Mouse (Mus musculus) liver, postnatal 0 days (tissue): ENCODE measurements around the gene Alg14. TPM values are rescaled to one million over a fixed set of nuclear protein-coding genes. Genes with fewer than 3 reads are reported as not detected.

ENCODE experiments used
- ATAC-seq: fragments of 200-750 bp; cut with Nextera tagmentation; 2 replicates; pipeline ENCODE4 v1.8.0; 2017; ENCODE audit warnings: mild to moderate bottlenecking, moderate library complexity
- DNase-seq: peaks from one replicate; pipeline ENCODE4 v3.0.0-alpha.2; 2016
- H3K27ac ChIP-seq: fragments of 300-500 bp; sonication (generic); 2 replicates; pipeline ENCODE4 v1.5.1; 2014; ENCODE audit warnings: antibody characterized with exemption, moderate library complexity, mild to moderate bottlenecking, low read depth
- H3K27me3 ChIP-seq: fragments of 300-500 bp; sonication (generic); 2 replicates; pipeline ENCODE4 v1.6.1; 2014; ENCODE audit warnings: low read length, control low read depth, mixed read lengths; ENCODE audit not compliant: insufficient read depth
- H3K36me3 ChIP-seq: fragments of 300-500 bp; sonication (generic); replicated peaks from 2 replicates; pipeline ENCODE4 v1.6.1; 2014; ENCODE audit warnings: mild to moderate bottlenecking, control low read depth, low read length, moderate library complexity, mixed read lengths; ENCODE audit not compliant: insufficient read depth
- H3K4me1 ChIP-seq: fragments of 300-500 bp; sonication (generic); 2 replicates; pipeline ENCODE4 v1.6.1; 2014; ENCODE audit warnings: antibody characterized with exemption, mild to moderate bottlenecking, control low read depth; ENCODE audit not compliant: insufficient read depth
- H3K4me2 ChIP-seq: fragments of 300-500 bp; sonication (generic); 2 replicates; pipeline ENCODE4 v1.6.1; 2014; ENCODE audit warnings: low read depth, mild to moderate bottlenecking, low read length, moderate library complexity, mixed read lengths
- H3K4me3 ChIP-seq: fragments of 300-500 bp; sonication (generic); 2 replicates; pipeline ENCODE4 v1.5.1; 2014; ENCODE audit warnings: low read depth, low read length
- H3K9ac ChIP-seq: fragments of 300-500 bp; sonication (generic); replicated peaks from 2 replicates; pipeline ENCODE4 v1.6.1; 2014; ENCODE audit warnings: mild to moderate bottlenecking, moderate library complexity
- H3K9me3 ChIP-seq: fragments of 300-500 bp; sonication (generic); 2 replicates; pipeline ENCODE4 v1.6.1; 2016; ENCODE audit warnings: mild to moderate bottlenecking, control low read depth, low read length, mixed read lengths
- CTCF ChIP-seq: sonication (generic); IDR thresholded peaks from 2 replicates; pipeline ENCODE4 v1.5.1; 2016; ENCODE audit warnings: antibody characterized with exemption, low read depth
- EP300 ChIP-seq: IDR thresholded peaks from 2 replicates; pipeline ENCODE4 v1.6.1; 2016; ENCODE audit warnings: antibody characterized with exemption, low read depth, mild to moderate bottlenecking
- WGBS: fragments of 180-500 bp; shearing (Covaris S2); extraction: QIAGEN DNeasy Blood & Tissue Kit; methylation state at CpG from one replicate; pipeline ENCODE4 v1.1.7; 2014; ENCODE audit not compliant: insufficient replicate concordance; 5-methylcytosine and 5-hydroxymethylcytosine counted together
- polyA plus RNA-seq: library from polyadenylated mRNA; unstranded; fragments of >200 nt; fragmentation: Nextera tagmentation; extraction: Ambion mirVana; gene quantifications from 2 replicates; pipeline ENCODE4 v1.2.1, GENCODE M21; 2015

The Alg14 gene
- polyA plus RNA-seq, 1 experiment from 2014 or later: 20.1 TPM

GRCm38 (mm10) chr3:121261939-121262520, 29.5 kb upstream of the Alg14 start:
- peak overlapping the region; percentile 98 for H3K27ac ChIP-seq
- no peaks in the 10 kb centered on the region for H3K9me3 ChIP-seq
- peak overlapping the region; percentile 95 for H3K9ac ChIP-seq
- WGBS: 7% methylated on average over 21 of the region's 21 CpGs
- H3K27me3 ChIP-seq: 0 out of 2 replicates have a peak, but pooled peaks cover 6% of the 10 kb centered on the region
- ATAC-seq (no peak), DNase-seq (no peak)
- H3K4me3 ChIP-seq: peak overlapping the region; percentile 91
- H3K4me1 ChIP-seq: peaks cover 48% of the 10 kb centered on the region
- no peaks in the 10 kb centered on the region for H3K36me3 ChIP-seq
- no peak for TF ChIP-seq EP300
- H3K4me2 ChIP-seq: peak overlapping the region; percentile 93

- Histone ChIP-seq H3K9ac (peak overlapping the region; percentile 95), H3K27me3 (0 out of 2 replicates have a peak, but pooled peaks cover 6% of the 10 kb centered on the region), H3K4me3 (peak overlapping the region; percentile 91), H3K36me3 (no peaks in the 10 kb centered on the region), H3K4me1 (peaks cover 43% of the 10 kb centered on the region), H3K9me3 (no peaks in the 10 kb centered on the region), H3K27ac (peak overlapping the region; percentile 98), H3K4me2 (peak overlapping the region; percentile 93)
- DNase-seq: peak; percentile 76
- under 1% methylated on average over 88 of the region's 97 CpGs for WGBS
- peak; percentile 85 for ATAC-seq
- no peak for TF ChIP-seq EP300
- no peak for TF ChIP-seq CTCF
These were observed 28.9 kb upstream of the Alg14 start for GRCm38 (mm10) chr3:121262521-121263204.

GRCm38 (mm10) chr3:121263205-121263548, 28.4 kb upstream of the Alg14 start:
- peaks cover 41% of the 10 kb centered on the region for H3K4me1 ChIP-seq
- 0 out of 2 replicates have a peak, but pooled peaks cover 6% of the 10 kb centered on the region for H3K27me3 ChIP-seq
- ATAC-seq (peak; percentile 63), DNase-seq (peak; percentile 87)
- H3K4me3 ChIP-seq: peak overlapping the region; percentile 91
- H3K9me3 ChIP-seq: no peaks in the 10 kb centered on the region
- H3K9ac ChIP-seq: peak overlapping the region; percentile 95
- TF ChIP-seq CTCF (no peak), EP300 (peak; percentile 87)
- H3K36me3 ChIP-seq: no peaks in the 10 kb centered on the region
- H3K27ac ChIP-seq: peak overlapping the region; percentile 98
- peak overlapping the region; percentile 93 for H3K4me2 ChIP-seq
- 2% methylated on average over 20 of the region's 20 CpGs for WGBS

- Histone ChIP-seq H3K4me1 (peaks cover 41% of the 10 kb centered on the region), H3K9ac (no peak overlapping the region), H3K27me3 (0 out of 2 replicates have a peak, but pooled peaks cover 6% of the 10 kb centered on the region), H3K36me3 (no peaks in the 10 kb centered on the region), H3K4me2 (peak overlapping the region; percentile 93), H3K9me3 (no peaks in the 10 kb centered on the region), H3K27ac (peak overlapping the region; percentile 98), H3K4me3 (no peak overlapping the region)
- peak; percentile 24 for ATAC-seq
- WGBS: 22% methylated on average over 6 of the region's 6 CpGs
- TF ChIP-seq EP300: peak; percentile 96
- TF ChIP-seq CTCF: no peak
- peak; percentile 47 for DNase-seq
These were observed 27.3 kb upstream of the Alg14 start for GRCm38 (mm10) chr3:121264242-121264641.

GRCm38 (mm10) chr3:121267283-121267682, 24.3 kb upstream of the Alg14 start:
- Histone ChIP-seq H3K9me3 (no peaks in the 10 kb centered on the region), H3K27me3 (0 out of 2 replicates have a peak, but pooled peaks cover 2% of the 10 kb centered on the region), H3K4me2 (peak overlapping the region; percentile 45), H3K4me3 (no peak overlapping the region), H3K9ac (no peak overlapping the region), H3K36me3 (no peaks in the 10 kb centered on the region), H3K4me1 (peaks cover 20% of the 10 kb centered on the region), H3K27ac (peak overlapping the region; percentile 52)
- 66% methylated on average over 5 of the region's 5 CpGs for WGBS
- DNase-seq: no peak
- TF ChIP-seq EP300 (peak; percentile 86), CTCF (no peak)
- ATAC-seq: no peak

- peak; percentile 55; the same call in 1 of the 2 replicates for ATAC-seq
These were observed 19.0 kb upstream of the Alg14 start for GRCm38 (mm10) chr3:121272577-121272976.

More at GRCm38 (mm10) chr3:121272577-121272976, 19.0 kb upstream of the Alg14 start:
- TF ChIP-seq EP300 (no peak), CTCF (no peak)
- Histone ChIP-seq H3K4me2 (no peak overlapping the region), H3K4me3 (no peak overlapping the region), H3K27ac (no peak overlapping the region), H3K9ac (no peak overlapping the region), H3K9me3 (no peaks in the 10 kb centered on the region), H3K36me3 (no peaks in the 10 kb centered on the region), H3K4me1 (peaks cover 9% of the 10 kb centered on the region; the same call in 1 of the 2 replicates), H3K27me3 (no peaks in the 10 kb centered on the region)
- WGBS: 49% methylated on average over 2 of the region's 2 CpGs
- no peak for DNase-seq
